Mouse (Mus musculus): Measurements from ENCODE around the gene Mettl6.
"Not testable (repeated sequence)": the region's sequence is repeated elsewhere in the genome, so short reads cannot be mapped to it uniquely, and the experiment has no call there.

Gene Mettl6

DNA sequence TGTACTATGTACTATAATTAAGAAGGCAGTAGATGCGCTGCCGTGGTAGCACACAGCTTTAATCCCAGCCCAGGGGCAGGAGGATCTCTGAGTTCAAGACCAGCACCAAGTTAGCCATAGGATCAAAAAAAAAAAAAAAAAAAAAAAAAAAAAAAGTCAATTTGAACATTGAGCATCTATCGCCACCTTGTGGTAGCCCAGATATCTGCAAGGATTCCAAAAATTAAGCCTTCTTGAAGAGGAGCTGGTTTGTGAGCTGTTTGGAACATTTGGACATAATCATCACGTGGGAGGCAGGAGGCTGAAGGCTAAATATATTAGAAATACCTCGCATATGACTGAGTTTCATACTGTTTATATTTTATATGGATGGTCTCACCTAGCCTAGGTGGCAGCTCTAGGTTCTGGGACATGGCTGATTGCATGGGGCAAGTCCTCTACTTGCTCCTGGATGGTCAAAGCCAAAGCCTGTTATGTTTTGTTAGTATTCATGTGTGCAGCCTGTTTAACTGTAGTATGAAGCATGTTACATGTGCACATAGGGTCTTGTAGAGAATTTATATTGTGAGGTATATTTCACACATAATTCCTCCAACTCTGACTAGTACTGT, 22.3 kb downstream of the Mettl6 start:
- DNase-seq: peak; percentile 76

DNA sequence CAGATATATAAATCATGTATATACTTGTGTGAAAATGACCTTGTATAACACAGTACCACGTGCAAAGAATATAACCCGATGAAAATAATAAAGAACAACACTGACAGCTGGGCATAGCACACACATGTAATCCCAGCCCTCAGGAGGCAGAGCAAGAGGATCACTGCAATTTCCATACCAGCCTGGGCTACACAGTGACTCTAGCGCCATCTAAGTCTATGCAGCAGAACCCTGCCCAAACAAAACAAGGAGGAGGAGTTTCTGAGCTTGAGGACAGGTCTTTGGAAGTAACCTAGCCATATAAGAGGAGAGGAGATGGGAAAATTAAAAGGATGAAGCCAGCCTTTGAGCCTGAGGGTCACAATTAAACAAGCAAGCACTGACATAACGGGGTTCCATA, 25.1 kb downstream of the Mettl6 start:
- no peak for DNase-seq

DNA sequence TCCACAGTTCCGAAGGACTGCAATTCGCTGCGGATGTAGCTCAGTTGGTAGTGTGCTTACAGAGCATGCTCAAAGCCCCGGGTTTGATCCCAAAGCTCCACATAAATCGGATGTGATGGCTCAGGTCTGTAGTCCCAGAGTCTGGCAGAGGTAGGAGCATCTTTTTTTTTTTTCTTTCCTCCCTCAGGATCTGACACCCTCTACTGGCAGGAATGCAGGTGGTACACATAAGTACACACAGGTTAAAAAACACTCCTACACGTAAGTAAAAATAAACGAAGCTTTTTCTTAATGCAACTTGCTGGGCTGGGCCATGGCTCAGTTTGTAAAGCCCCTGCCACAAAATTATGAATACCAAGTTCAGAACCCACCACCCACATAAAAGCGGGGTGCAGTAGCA, 30.7 kb downstream of the Mettl6 start:
- DNase-seq: peak; percentile 54

DNA sequence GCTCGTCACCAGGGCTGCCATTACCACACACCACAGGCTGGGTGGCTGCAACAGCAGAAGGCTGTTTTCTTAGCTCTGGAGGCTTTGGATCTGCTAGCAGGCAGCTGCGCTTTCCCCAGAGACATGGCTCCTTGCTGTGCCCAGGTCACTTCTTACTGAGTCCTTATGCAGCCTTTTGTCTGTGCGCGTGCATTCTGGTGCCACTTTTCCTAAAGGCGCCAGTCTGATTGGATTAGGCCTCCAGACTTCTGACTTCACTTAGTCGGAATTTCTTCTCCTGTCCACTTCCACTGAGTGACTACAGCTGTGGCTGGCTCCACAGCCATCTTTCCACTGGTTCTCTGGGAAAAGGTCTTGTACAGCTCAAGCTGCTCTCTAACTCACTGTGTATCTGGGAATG, 32.0 kb downstream of the Mettl6 start:
- no peak for DNase-seq

DNA sequence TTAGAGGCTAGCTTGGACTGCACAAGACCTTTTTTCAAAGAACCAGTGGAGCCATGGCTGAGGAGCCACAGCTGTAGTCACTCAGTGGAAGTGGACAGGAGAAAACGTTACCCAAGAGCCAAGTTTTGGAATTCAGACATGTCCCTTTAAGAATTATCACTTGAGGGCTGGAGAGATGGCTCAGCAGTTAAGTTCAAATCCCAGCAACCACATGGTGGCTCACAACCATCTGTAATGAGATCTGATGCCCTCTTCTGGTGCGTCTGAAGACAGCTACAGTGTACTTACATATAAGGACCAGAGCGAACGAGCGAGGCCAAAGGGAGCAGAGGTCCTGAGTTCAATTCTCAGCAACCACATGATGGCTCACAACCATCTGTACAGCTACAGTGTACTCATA, 32.6 kb downstream of the Mettl6 start:
- not testable (repeated sequence) for DNase-seq

DNA sequence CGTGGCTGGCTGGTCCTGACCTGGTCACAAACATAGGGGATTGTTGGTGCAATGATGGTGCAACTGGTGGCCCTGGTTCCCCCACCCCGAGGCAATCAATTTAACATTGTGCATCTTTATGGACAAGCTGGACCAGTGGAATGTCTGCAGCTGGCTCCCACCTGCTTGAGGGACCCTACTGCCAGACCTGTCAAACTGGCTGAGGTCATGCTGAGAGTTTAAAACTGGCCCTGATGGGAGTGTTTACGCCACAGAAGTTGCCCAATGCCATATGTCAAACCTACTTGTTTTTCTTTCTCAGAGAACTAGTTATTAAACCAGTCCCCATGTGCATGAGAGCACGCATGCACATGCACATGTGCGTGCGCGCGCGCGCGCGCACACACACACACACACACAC, 36.8 kb downstream of the Mettl6 start:
- no peak for DNase-seq

DNA sequence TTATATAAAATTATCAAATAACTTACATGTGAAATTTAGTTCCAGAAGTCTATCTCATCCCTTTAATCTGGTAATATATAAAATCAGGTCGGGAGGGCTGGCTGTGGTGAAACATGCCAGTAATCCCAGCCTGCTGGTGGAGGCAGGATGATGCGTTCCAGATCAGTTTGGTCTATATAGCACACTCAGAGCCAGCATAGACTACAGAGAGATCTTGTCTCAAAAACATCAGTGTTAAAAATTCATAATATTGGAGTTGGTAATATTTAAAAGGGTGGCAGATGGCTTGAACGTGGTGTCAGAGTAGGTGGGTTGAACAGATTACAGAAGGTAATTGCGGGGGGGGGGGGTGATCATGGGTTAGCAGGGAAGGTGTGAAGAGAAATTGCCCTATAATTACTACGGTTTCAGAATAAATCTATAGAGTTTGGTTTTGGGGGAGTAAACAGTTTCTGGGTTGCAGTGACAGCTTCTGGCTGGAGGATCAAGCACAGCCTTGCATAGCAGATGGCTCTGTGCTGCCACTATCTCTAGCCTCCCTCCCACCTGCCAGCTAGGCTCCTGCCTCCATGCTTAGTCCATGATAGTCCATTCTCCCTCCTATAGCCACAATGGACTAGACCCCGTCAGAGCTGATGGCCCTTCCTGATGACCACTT, 38.6 kb downstream of the Mettl6 start:
- DNase-seq: no peak

DNA sequence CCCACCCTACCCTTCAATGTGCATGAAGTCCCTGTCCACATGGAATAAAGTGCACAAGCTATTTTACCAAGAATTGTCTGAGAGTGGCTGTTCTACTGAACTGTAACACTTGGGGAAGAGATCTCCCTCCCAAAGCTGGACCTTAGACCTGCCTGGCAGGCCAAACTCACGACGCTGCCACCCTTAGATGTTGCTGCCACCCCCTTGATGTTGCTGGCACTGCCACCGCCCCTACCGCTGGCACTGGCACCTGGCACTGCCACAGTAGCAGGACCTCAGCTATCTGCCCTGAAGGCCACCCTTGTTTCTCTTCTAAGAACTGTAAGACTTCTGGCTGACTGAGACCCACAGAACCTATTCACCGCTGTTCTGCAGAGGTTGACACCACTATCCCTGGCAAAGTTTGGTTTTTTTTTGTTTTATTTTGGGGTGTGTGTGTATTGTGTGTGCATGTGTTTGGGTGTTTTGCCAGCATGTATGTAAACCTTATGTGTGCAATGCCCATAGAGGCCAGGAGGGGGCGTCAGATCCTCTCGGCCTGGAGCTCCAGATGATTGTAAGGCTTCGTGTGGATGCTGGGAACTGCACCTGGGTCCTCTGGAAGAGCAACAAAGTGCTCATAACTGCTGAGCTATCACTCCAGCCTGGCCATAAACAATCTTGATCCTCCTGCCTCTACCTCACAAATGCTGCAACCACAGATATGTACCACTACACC, 39.8 kb downstream of the Mettl6 start:
- no peak for DNase-seq

DNA sequence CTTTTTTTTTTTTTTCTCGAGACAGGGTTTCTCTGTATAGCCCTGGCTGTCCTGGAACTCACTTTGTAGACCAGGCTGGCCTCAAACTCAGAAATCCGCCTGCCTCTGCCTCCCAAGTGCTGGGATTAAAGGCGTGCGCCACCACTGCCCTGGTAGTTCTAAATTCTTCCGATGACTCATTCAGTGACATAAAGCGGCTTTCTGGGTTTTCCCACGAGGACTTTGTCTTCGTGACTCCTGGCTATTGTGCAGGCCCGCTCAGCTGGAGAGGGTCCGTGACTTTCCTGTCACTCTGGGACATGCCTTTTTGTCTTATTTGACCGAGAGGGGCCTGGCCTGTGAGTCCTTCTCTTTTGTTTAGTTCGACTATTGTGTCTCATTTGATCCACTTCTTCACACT, 40.9 kb downstream of the Mettl6 start:
- DNase-seq: not testable (repeated sequence)

DNA sequence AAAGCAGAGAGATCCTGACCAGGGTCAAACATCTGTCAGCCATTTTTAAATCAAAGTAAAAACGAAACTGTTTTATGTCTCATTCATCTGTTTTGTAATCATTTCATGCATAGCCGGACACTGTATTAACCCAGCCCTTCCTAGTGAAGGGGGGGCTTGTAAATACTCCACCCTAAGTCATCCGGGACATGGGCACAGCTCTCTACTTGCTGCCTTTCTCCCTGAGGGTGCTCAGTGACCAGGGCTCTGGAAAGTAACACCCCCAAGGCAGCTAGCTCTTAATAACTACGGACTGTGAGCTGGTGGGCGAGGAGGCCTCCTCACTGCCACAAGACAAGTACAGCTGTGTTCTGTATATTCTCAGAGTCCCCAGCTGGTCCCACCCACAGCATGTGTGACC, 45.8 kb downstream of the Mettl6 start:
- DNase-seq: no peak

DNA sequence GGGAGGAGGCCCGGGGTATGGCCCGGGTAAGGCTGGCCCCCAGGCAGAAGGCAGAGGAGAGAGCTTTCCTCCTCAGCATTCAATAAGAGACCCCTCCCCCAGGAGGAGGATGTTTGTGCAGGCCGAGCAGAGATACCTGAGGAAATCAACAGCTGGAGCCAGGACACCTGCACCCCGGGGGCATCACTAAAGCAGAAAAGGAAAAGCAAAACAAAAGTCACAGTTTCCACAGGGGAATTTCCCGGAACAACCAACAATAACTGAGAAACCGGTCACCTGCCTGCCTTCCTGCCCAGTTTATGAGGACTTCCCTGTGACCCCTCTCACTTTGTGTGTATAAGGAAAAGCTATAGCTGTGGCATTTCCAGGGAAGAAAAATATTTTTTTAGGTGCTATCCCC, 51.2 kb downstream of the Mettl6 start:
- no peak for DNase-seq

DNA sequence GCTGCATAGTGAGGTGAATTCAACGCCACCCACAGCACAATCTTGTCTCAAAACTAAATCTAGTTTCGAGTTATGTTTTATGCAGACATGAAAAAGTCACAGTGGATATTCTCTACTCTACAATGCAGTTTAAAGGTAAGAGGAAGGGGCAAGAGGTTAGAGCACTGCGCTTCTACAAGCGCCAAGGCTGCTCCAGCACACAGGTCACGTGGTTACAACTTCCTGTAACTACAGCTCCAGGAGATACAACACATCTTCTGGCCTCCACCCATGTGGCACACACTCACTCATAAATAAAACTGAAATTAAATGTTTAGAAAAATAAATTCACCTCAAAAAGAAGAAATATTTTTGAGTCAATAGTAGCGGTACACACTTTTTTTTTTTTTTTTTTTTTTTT, 54.1 kb downstream of the Mettl6 start:
- no peak for DNase-seq

DNA sequence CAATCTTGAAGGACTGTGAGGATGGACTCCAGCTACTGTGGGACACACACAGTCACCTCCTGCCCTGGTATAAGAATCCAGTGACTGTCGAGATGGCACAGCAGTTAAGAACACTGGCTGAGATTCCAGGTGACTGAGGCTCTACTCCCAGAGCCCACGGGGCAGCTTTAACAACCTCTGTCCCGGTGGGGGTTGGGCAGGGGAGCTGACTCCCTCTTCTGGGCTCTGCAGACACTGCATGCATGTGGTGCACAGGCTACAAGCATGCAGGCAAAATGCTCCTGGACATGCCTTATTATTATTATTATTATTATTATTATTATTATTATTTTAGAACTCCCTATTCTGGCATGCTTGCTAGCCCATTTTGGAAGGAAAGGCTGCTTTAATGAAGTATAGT, 54.6 kb downstream of the Mettl6 start:
- DNase-seq: no peak

DNA sequence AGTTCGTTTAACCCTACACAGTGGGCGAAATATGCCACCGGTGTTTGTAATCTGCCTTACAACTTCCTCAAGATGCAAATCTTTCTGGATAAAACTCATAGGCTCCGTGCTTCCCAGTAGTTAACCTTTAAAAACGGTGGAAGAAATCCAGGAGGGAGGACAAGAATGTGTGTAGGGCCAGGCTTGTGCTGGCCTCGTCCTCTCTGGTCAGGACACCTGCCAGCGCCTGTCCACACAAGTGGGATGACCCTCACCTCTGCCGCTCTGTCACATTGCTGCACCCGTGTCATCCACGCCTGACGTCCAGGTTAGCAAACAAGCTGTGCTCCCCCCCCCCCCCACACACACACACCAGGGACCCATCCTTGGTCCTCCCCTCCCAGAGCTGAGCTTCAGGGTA, 55.6 kb downstream of the Mettl6 start:
- peak; percentile 57 for DNase-seq

DNA sequence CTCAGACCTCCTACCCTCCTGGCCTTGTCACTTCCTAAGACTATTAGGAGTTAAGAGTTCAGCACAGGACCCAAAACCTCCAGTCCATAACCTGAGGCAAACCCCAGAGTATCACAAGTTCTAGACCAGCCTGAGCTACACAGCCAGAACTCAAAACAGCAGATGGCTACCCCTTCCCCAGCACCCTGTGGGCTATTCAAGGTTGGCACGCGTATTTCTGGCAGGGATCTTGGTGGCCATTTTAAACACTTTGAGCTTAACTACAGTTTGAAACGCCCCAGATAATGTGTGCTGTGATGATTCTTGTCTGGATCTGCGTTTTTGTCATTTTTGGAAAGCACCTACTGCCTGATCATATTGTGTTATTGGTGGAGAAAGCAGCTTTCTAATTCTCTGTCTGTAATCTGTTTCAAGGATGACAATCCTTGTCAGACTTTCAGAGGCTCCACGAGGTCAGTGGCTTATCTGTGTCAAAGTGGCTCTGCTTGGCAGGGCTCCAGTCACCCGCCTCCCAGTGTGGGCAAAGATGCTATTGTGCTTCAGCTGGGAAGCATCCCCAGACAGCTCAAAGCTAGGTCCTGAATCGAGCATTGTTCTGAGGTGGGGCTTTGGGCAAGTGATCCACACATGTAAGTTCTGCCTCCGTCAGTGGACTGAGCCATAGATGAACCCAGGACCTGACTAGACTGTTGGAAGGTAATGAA, 56.9 kb downstream of the Mettl6 start:
- DNase-seq: no peak

DNA sequence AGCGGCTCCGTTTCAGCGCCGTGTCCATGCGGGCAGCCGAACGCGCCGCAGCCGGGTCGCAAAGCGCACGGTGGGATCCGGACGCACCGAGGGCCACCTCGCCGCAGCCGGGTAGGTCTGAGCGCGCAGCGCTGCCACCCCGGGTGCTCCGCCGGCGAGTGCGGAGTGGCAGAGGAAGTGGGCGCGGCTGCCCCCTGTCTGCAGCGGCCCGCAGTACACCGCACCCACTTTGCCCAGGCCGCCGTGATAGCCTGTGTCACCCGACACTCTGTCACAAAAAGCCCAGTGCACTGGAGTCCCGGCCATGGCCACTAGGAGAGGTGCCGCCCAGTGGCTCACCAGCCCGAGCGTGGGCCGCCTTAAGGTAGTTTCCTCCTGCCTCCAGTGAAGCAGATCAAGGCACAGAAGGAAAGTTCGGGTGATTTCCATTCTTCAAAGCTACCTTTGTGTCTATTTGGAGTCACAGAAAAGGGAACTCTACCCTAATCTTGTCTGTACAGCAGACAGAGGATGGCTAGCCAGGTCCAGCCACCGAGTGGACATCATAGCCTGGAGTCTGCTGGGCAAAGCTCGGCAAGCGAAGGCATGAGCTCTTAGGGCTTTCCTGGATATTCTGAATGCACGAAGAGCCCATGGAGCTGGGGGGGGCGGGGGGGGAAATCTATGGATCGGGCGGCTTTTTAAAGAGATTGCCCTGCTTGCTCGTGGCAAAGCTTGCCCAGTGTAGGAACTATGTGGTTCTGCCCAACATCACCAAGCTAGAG, 58.7 kb downstream of the Mettl6 start, which contains the start of gene Sh3bp5:
Gene Sh3bp5 (minus strand): TSS at position 149 of the 764 bp plus-strand sequence.
- peak; percentile 97 for DNase-seq

DNA sequence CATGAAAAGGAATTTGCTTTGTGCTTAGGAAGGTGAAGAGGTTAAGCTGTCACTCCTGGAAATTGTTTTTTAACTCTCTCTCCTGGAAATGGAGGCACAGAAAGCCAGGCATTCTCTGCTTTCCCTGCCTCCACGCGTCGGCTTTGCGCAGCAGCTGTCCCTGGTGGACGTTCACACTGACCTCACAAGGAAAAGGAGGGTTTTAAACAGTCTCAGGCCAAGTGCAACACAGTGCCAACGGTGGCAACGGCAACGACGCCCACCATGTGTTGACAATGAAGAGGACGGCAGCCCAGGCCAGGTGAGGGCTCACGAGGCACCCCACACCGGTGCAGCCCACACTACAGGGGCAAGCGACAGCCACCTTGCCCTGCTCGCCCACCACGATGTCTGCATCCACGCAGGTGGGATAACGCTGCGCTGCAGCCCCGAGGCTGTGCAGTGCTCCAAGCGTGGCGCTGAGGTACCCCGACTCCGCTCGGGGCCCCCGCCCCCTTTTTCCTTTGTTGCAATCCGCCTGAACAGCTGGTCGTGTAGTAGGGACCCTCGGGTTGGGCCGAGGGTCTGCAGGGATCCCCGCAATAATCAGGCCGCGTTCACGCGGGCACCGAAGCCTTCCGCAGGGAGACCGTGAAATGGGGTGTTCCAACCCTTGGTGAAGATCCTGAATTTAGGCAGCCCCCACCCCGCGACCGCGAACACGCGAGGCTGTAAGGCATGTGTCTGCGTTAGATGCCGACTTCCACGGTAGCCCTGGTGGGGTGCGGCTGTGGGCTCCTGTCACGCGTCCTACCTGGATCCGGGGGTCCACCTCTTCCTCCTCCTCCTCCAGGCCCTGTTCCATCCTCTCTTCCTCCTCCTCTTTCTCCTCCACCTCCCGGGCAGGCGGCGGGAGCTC, 59.6 kb downstream of the Mettl6 start:
- DNase-seq: peak; percentile 56

DNA sequence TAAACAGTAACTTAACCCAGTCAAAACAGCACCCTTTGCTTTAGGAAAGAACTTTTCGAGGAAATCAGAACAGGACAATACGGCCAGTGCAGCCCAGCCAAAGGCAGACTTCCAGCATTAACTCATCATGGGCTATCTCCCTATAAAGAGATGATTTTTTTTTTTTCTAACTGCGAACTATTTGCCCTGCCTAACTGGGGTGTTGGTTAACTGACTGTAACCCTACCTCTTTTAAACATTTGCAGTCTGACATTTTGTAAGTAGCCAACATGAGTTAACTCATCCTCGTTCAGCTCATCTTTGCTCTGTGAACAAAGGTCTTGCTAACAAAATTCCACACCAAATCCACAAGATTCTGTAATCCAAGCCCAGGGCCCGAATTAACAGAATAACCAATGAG, 60.4 kb downstream of the Mettl6 start:
- DNase-seq: peak; percentile 85

DNA sequence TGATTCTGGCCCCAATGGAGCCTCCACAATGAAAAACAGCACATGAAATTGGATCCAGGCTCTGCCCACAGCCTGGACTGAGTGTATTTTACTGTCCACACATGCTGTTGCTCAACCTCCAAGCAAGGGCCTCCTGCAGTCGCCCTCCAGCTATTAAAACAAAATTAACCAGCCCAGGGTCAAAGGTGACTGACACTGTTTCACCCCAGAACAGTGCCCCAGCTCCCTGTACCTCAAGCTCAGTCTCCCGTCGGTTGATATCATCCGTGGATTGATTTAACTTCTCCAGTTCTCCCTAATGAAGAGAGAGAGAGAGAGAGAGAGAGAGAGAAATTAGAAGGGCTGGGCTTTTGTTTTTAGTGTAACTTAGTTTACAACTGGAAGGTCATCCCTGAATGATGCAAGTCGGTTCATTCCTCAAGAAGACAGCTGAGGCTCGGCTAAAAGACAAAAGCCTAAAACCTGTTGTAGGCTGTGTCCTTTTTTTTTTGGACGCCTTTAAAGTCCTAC, 60.9 kb downstream of the Mettl6 start:
- peak; percentile 88 for DNase-seq

DNA sequence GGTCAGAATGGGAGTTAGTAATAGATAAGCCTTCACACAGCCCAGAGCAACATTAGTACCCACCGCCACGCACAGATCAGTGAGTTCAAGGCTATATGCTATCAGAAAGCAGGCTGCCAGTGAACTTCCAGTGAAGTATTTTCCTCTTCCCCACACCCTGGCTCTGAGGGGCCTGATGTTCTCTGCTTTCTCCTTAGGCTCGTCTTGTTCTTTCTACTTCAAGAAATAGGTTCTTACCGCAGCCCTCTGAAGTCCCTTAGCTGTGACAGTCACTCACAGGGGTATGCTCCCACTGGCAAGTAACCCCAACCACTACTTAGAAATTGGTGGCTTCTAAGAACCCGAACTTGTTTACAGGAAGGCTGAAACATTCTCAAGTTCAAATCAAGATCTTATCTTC, 61.7 kb downstream of the Mettl6 start:
- no peak for DNase-seq

DNA sequence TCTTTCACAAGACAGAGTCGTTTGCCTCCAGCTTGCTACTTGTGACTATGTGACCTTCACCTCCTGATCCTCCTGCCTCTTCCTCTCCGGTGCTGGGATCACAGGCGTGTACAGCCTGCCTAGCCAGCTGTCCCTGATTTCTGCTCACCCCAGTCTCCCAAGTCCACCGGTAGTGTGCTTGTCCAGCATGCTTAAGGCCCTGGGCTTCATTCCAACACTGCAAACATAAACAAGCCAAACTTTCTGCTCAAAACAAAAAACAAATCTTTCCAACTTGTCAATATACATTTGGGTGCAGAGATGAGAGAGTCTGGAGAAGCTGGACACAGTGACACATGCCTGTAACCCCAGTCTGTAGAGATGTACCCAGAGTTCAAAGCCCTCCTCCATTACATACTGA, 62.4 kb downstream of the Mettl6 start:
- DNase-seq: no peak
